Mouse (Mus musculus) thymus, postnatal 0 days (tissue): Measurements from ENCODE around the gene Ccdc189. TPM values are rescaled to one million over a fixed set of nuclear protein-coding genes. Genes with fewer than 3 reads are reported as not detected.
A peak's percentile ranks its signal among the peaks of the same experiment; 100 is the strongest.
"Not testable (repeated sequence)": the region's sequence is repeated elsewhere in the genome, so short reads cannot be mapped to it uniquely, and the experiment has no call there.

Source experiments
- DNase-seq: peaks from one replicate; pipeline ENCODE4 v3.0.0-alpha.2; 2015; ENCODE audit warnings: low spot score
- polyA plus RNA-seq: library from polyadenylated mRNA; unstranded; fragments of >200 nt; fragmentation: Nextera tagmentation; extraction: Ambion mirVana; gene quantifications from 2 replicates; pipeline ENCODE4 v1.2.1, GENCODE M21; 2015

Gene Ccdc189
- 2.8 and 3.5 TPM in 2 replicates for polyA plus RNA-seq

DNA sequence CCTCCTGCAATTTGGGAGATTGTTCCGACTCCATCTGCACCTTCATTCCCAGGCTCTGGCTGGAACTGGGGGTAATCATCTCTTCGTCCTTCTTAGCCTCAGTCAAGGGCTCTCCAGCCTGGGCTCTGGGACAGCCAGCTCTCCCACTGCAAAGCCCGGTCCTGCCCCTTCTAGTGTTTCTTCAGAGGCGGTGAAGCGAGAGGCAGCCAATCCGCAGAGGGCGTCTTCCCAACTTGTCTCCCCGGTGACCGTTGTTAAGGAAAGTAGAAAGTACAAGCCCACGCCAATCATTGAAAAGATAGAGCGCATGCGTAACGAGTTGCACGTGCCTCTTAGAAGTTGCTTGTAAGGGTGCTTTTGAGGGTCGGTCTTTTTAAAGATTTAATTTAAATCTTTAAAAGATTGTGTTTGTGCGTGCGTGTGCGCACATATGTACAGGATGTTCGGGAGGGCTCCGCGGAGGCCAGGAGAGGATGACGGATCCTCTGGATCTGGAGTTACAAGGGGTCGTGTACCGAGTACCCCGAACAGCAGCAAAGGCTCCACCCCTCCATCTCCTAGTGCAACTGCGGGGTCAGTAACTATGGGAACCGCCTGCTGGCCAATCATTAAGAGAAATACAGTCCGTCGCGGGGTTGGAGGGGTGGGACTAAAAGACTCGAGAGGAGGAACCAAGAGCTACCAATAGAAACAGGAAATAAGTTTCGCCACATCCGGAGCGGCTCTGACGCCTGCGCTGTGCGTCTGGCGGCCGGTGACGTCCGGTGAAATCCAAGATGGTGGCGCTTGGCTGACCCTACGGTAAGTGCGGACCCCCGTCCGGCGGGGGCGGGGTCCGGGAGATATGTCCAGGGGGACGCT is at the start of gene Ccdc189, which contains the start of gene Rnf40:
TSS of gene Ccdc189 (minus strand) at position 585 of the 861 bp plus-strand sequence.
TSS of gene Rnf40 (plus strand) at position 757 of the 861 bp plus-strand sequence.
- peak; percentile 95 for DNase-seq

DNA sequence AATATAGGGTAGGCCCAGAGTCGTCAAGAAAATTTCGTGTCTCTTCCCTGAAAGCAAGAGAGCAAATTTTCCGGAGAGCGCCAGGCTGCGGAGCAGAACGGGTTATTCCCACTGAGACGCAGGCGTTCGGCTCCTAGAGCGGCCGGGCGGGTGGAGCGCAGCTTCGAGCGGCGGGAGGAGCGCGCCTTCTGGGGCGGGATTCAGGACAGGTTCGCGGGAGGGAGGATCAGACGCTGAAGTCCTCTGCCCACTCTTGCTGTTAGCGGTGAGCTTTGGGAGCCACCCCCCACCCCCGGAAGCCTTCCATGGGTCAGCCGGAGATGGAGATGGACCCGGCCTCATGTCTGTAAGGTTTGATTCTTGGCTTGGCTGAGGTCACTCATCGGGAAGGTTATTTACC is 48.6 kb upstream of the Ccdc189 start:
- no peak for DNase-seq

DNA sequence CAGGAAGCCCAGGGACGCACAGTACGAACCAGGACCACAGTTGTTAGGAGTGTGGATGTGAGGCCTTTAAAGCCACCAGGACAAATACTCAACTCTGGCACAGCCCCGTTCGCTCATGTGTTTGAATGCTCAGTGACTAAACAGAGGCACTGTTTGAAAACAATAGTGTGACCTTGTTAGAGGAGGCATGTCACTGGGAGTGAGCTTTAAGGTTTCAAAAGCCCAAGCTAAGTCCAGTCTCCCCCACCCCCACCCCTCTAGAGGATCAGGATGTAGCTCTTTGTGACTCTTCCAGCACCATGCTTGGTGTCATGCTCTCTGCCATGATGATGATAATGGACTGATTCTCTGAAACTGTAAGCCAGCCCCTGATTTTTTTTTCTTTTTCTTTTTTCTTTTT is 43.0 kb upstream of the Ccdc189 start:
- DNase-seq, result no peak

DNA sequence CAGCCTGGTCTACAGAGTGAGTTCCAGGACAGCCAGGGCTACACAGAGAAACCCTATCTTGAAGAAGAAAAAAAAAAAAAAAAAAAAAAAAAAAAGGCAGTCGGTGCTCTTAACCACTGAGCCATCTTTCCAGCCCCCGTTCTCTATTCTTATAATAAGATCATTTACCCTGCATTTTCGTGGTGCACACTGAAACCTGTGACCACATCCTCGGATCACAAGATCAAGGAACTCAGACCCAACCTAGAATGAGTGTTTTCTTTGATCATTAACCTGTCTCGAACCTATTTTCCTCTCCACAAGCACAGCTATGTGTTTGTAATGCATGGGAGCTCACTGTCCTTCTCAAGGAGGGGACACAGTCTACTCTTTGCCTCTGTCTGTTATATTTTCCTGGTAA is 40.3 kb upstream of the Ccdc189 start:
- peak; percentile 71 for DNase-seq

DNA sequence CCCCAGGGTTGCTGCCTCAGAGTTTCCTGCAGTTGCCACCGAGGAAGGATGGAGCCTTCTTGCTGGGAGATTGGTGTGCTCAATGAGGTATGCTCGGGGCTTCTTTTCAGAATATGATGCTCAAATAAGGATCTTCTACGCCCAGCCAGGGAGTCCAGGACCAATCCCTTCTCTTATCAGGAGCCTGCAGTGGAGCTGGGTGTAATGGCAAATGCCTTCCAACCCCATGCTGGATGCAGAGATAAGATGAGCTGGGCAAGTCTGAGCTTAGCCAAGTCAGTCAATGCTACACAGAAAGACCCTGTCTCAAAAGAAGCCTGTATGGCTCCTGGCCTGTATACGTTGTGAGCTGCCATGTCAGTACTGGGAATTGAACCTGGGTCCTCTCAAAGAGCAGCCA is 38.1 kb upstream of the Ccdc189 start:
- DNase-seq, result no peak

DNA sequence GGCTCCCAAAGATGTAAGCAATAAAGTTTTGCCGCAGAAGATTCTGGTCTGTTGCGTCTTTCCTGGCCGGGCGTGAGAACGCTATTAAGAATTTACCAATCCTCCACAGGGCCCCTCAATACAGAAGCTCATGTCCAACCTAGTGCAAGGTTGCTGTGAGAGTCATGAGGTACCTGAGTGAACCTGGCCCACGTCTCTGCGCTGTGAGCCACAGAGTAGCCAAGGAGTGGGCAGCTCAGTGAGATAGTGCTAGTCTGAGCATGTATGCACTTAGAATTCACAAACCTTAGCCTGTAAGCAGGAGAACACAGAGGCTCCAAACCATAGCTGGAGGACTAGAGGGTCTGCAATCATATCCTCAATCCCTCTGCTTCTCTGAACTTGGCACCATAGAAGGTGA is 37.6 kb upstream of the Ccdc189 start:
- DNase-seq, result no peak

DNA sequence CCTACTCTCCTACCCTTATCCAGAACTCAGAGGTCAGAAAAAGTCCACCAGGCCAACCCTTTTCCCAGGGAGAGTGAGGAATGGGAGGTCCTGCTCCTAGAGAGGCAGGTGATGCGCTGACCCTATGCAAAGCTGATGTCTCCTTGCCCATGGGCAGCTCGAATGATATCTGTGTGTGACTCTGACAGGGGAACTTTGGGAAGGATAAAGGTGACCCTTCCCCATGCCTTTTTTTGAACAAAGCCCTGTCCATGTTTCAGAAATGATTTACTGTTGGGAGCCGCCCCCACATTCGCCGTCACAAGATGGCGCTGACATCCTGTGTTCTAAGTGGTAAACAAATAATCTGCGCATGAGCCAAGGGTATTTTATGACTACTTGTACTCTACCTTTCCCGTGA is 30.0 kb upstream of the Ccdc189 start:
- not testable (repeated sequence) for DNase-seq

DNA sequence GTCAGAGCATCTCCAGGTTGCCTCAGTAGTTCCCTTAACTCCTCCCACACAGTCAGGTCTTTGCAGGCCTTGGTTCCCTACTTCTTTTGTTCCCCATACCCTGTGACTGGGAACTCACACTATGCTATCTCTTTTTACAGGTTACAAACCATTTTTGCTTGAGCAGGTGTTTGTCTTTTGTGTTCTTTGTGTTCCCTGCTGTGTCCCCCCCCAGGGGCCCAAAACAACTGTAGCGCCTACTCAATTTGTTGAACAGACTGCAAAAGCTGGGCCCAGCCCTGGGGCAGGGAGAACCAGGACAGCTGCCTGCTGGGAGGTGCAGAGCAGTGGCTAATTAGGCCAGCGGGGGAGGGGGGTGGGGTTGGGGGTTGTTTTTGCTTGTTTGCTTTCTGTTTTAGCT is 29.6 kb upstream of the Ccdc189 start:
- DNase-seq, result peak; percentile 69

DNA sequence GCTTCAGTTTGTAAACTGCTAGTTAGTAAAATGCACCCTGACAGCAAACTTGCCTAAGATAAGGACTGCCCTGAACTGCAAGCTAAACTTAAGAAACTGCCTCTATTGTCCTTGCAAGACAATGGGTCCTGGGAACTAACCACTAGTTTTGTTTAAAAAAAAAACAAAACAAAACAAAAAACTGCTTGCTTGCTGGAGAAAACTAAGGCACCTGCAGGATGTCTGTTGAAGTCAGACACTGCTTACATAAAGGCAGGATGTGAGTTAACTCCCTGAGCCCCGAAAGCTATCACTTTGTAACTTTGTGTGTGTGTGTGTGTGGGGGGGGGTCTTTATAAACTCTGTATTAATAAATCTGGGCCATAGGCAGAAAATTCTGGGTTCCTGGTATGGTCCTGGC is 28.5 kb upstream of the Ccdc189 start:
- peak; percentile 76 for DNase-seq

DNA sequence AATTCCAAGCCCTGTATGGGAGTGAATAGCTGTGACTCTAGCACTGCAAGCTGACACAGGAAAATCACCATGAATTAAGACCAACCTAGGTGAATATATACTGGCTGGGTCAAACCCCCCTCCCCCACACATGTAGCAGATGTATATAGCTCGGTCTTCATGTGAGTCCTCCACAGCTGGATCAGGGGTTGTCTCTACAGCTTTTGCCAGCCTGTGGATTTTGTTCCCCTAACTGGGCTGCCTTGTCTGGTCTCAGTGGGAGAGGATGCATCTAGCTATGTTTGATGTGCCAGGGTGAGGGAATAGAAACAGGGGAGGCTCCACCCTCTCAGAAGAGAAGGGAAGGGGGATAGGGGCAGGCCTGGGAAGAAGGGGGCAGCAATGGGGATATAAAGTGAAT is 27.9 kb upstream of the Ccdc189 start:
- peak; percentile 48 for DNase-seq

DNA sequence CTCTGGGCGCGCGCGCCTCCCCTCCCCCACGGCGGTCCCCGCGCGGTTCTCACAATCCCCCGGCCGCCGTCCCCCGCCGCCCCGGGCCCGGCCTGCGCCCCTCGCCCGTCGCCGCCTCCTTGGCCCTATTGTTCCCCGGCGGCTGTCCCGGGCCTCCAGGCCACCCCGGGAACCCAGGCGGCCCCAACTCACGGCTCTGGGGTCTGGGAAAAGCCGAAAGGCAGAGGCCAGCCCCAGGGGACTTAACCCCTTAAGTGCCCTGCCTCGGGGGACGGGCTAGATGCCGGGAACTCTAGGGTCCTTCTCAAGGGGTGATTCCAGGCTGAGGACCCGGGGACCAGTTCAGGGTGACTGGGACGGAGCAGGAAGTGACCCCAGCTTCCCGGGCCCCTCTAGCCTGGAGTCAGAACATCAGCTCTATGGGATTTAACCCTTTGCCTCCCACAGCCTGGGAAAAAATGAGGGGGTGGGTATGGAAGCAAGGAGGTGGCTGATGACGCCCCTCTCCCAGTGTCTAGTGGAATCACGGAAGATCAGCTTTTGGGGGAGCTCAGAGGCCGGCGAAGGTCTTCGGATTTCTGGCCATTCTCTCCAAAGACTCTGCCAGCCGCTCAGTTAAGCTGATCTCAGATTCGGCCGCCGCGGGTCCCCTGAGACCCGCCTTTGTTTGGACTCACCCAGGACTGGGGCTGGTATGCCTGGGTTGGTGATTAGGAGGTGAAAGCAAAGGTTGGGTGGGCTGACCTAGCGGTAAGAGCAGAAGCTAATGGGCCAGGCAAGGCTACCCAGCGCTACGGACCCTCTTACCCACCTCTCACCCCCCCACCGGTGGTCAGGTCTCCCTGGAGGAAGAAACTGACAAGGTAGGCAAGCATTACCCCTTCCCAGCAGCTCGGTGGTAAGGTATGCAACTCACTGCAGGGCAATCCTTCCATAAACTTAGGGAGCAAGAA is 26.8 kb upstream of the Ccdc189 start, which contains the start of gene Zfp629:
TSS of gene Zfp629 (minus strand) at position 907 of the 953 bp plus-strand sequence.
- DNase-seq, result peak; percentile 60

DNA sequence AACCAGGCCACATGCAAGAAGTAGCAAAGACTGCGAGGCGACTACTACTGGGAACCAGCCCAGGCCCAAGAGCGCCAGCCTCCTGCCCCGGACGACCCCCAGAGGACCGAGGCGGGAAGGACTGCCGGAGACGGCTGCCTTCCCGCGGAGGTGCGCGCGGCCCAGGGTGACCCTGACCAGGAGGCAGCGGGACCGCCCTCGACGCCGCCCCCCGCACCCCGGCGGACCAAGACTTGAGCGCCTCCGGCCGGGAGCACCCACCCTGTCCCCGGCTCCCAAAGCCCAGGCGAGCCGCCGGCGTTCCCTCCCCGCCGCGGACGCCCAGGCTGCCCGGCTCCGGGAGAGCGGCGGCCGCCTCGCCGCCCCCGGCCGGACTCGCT is 26.1 kb upstream of the Ccdc189 start:
- DNase-seq, result no peak

DNA sequence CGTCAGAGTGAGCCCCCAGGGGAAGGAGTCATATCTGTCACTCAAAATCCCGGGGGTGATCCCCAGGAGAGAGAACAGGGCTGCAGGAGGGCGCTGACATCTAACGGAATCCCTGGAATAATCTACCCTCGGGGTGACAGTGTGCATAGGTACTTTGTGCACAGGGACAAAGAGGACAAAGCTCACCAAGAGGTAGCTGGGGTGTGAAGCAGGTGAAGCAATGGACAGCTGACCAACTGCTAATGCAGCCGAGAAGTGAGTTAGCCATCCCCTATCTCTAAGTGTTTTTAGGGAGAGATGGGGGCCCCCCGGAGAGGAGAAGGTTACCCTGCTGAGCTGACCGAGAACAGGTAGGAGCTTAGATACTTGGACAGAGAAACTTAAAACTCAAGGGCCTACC is 25.7 kb upstream of the Ccdc189 start:
- no peak for DNase-seq

DNA sequence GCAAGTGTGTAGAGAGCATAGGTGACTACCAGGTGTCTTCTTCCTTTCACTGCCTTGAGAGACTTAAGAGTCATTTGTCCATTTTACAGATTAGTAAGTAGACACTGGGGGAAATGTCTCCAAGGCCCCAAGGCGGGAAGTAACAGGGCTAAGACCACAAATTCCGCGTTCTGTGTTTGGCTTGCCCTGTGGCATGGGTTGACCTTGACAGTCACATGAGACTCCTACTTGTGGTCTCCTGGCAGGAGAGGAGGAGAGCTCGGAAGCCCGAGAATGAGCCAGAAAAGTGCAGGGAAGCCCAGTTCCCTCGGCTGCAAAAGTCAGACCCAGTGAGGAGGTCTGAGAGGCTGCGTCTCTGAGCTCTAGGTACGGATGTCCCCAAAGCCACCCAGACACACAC is 25.1 kb upstream of the Ccdc189 start:
- DNase-seq, result no peak

DNA sequence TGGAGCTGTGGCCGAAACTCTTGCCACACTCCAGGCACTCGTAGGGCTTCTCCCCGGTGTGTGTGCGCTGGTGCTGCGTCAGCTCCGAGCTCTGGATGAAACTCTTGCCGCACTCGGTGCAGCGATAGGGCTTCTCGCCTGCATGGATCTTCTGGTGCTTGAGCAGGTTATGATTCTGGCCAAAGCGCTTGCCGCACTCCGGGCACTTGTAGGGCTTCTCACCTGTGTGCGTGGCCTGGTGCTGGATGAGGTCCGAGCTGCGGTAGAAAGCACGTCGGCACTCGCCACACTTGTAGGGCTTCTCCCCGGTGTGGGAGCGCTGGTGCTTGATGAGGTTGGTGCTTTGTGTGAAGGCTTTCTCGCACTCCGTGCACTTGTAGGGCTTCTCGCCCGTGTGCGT is 23.2 kb upstream of the Ccdc189 start:
- DNase-seq, result no peak

DNA sequence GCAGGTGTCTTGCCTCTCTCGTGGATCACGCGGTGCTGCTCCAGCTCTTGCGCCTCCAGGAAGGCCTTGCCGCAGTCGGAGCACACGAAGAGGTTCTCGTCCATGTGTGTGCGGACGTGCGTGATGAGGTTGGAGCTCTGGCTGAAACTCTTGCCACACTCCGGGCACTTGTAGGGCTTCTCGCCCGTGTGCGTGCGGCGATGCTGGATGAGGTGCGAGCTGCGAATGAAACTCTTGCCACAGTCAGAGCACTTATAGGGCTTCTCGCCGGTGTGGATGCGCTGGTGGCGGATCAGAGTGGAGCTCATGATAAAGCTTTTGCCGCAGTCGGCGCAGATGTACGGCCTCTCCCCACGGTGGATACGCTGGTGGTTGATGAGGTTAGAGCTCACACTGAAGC is 22.6 kb upstream of the Ccdc189 start:
- DNase-seq, result no peak

DNA sequence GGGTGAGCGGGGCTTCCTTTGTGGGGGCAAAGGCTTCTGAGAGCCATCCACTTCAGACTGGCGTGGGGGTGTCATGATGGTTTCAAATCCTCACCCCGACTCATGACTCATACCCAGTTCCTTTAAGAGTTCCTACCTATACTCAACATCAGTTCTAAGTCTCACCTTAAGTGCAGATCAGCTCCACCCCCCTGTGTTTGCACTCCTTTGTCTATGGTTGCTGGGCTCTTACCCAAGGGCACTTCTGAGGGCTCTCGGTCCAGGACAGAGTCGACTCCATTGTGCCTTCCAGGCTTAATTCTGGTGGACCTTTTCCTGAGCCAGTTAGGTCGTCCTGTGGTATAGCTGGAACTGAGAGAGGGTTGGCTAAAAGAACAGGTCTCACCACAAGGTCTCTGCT is 18.8 kb upstream of the Ccdc189 start:
- DNase-seq, result no peak

DNA sequence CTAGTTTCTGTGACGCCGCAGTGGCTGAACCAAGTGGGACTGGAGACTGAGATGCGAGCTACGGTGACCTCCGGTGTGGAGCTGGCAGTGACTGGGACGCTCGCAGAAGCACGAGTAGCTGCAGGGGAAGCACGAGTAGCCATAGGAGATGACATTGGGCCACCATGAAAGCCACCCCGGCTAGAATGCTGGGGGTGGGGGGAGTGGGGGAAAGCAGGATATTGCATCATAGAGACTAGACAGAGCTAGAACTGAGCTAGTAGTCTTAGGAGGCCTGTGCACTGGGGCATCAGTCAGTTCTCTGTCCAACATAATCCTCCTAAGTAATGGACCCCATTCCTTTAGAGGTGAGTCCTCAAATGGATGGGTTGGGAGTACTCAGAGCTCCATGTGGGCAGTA is 15.9 kb upstream of the Ccdc189 start:
- DNase-seq, result no peak

DNA sequence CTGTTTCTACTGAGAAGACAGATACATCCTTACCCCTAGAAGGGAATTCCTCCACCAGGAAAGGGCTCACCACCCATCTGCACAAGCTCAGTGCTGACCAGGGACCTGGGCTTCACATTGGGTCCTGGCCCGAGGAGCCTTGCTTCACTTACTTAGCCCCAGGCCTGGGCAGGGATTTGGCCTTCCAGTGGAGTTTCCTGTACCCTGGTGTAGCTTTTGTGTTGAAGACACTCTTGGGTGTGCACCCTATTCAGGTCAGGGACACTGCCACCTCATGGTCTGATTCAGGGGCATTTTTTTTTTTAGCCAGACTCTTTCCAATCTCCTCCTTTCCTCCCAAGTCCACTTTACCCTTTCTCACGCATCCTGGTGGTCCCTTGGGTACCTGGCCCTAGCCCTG is 14.5 kb upstream of the Ccdc189 start:
- no peak for DNase-seq

DNA sequence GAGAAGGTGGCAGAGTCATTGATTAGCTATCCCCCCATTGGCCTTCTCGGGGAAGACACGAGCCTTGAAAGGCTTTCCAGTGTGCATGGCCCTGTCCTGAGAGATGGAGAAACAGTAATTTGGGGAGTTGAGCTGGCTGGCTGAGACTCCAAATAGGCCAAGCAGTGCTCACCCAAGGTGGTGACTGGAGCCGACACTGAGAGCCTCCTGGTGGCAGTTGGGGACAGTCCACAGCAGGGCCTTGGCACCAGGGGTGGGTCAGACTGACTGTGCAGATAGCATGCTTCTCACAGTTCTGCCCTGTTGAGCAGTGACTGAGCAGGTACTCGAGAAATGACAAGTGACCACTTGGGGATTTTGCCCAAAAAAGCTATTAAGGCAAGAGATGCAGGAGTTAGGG is 13.3 kb upstream of the Ccdc189 start:
- DNase-seq, result no peak

DNA sequence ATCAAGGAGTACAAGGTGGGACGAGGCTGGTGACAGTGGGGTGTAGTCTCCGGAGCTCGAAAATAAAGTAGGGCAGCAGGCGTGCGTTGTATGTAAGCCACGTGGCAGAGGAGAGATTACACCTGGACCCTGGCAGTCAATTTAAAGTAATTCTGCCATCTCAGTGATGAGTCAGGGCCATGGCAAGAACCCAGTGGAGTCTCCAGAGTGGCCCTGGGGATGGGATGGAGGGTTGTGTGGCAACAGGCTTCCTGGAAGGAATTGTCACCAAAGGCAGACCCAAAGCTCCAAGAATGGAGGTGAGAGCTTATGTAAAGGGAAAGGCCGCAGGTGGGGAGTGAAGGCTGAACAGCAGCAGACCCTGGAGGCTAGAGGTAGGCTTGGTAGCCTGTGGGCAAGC is 12.2 kb upstream of the Ccdc189 start:
- no peak for DNase-seq

DNA sequence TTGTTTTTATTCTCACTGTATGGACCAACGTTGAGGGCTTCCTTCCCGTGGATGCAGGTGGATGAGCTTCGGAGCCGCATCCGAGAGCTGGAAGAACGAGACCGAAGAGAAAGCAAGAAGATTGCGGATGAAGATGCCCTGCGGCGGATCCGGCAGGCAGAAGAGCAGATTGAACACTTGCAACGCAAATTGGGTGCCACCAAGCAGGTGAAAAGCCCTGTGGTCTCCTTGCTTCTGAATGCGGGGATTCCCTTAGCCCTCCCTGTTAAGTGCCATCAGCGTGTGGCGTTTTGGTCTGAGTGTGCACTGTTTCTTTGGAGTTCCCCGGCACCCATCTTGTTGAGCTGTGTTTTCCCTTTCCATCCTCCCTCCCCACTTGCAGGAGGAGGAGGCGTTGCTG is 8.4 kb upstream of the Ccdc189 start:
- no peak for DNase-seq
